Mouse (Mus musculus) cerebellum, adult 2 months (tissue): ENCODE measurements around the gene Kazn. TPM values are rescaled to one million over a fixed set of nuclear protein-coding genes. Genes with fewer than 3 reads are reported as not detected.

Experiments
- DNase-seq, 2 experiments: peaks; one replicate each; pipeline ENCODE4 v3.0.0; 2021
- H3K27ac ChIP-seq: fragments of 200-500 bp; 2 replicates; pipeline ENCODE4 v1.5.1; 2012; ENCODE audit warnings: low read length, control low read depth, inconsistent platforms; ENCODE audit not compliant: insufficient read depth
- H3K27me3 ChIP-seq: fragments of 200-500 bp; 2 replicates; pipeline ENCODE4 v1.6.1; 2012; ENCODE audit warnings: inconsistent platforms, mild to moderate bottlenecking, low read length, moderate library complexity; ENCODE audit not compliant: control insufficient read depth, insufficient read depth
- H3K4me1 ChIP-seq: fragments of 200-500 bp; 2 replicates; pipeline ENCODE4 v1.6.1; 2011; ENCODE audit warnings: low read length; ENCODE audit not compliant: control insufficient read depth, insufficient read depth
- H3K4me3 ChIP-seq: fragments of 200-500 bp; replicated peaks from 2 replicates; pipeline ENCODE3; 2011; ENCODE audit warnings: mild to moderate bottlenecking, low read depth, low read length, control low read depth; ENCODE audit not compliant: insufficient read depth
- CTCF ChIP-seq: fragments of 200-500 bp; IDR thresholded peaks from 2 replicates; pipeline ENCODE4 v1.5.1; 2011; ENCODE audit warnings: low read depth, mild to moderate bottlenecking, control low read depth, low read length, moderate library complexity, borderline replicate concordance; ENCODE audit not compliant: insufficient read depth
- POLR2A ChIP-seq: fragments of 200-500 bp; IDR thresholded peaks from 2 replicates; pipeline ENCODE4 v1.6.1; 2011; ENCODE audit warnings: low read length, control low read depth, borderline replicate concordance; ENCODE audit not compliant: insufficient read depth
- WGBS: fragments of 180-500 bp; shearing (Covaris S2); methylation state at CpG from one replicate; pipeline ENCODE4 v1.1.7; 2018; 5-methylcytosine and 5-hydroxymethylcytosine counted together
- polyA plus RNA-seq: library from polyadenylated mRNA; depleted of rRNA; stranded (reverse); fragments of >200 nt; gene quantifications from 2 replicates; pipeline ENCODE4 v1.2.3, GENCODE M21; 2012

The Kazn gene
- polyA plus RNA-seq, 1 experiment, result 75.7 TPM

DNA sequence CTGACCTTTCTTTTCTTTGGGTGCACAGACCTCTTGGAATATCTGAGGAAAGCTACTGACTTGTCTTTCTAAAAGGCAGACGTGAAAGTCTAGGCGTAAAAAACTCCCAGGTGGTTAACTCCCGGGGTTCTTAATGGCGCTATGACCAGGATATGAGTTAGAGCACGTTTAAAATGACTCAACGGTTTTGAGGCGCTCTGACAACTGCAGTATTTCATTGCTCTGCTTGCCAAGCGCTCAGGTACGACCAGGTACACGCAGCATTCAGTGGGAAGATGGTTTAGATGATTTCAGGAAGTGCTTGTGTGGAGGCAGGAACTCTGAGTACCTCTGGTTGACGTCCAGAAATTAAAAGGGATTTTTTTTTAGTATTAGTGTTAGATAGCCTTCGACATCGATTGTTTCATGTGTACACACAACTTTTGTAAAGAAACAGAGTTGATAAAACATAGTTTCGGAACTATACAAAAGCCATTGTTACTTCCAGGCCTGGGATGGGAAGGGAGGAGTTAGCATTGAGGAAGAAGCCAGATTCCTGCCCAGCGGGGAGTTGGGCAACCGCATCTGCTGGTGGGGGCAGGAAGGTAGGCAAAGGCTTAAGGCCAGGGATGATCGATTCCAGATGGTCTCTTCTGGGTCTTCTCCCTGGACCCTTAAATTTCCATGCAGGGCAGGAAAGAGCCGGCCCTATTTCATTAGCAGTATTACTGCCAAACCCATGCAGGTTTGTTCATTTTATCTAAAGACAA, 167.8 kb downstream of the Kazn start:
- 18% methylated on average over 18 of the region's 18 CpGs for WGBS
- H3K27ac ChIP-seq, result peak overlapping the region; percentile 81
- no peaks in the 10 kb centered on the region for H3K27me3 ChIP-seq
- H3K4me3 ChIP-seq, result no peak overlapping the region
- TF ChIP-seq POLR2A (no peak), CTCF (no peak)
- H3K4me1 ChIP-seq, result peaks cover 56% of the 10 kb centered on the region
- peak; percentile 82 to 84 for DNase-seq

GRCm38 (mm10) chr4:142070840-142071239, 168.4 kb downstream of the Kazn start:
- peak; percentile 50 to 57 for DNase-seq
- Histone ChIP-seq H3K4me1 (peaks cover 56% of the 10 kb centered on the region), H3K4me3 (no peak overlapping the region), H3K27ac (peak overlapping the region; percentile 64), H3K27me3 (no peaks in the 10 kb centered on the region)
- WGBS, result 24% methylated on average over 8 of the region's 8 CpGs
- TF ChIP-seq POLR2A, result no peak
- TF ChIP-seq CTCF, result no peak

DNA sequence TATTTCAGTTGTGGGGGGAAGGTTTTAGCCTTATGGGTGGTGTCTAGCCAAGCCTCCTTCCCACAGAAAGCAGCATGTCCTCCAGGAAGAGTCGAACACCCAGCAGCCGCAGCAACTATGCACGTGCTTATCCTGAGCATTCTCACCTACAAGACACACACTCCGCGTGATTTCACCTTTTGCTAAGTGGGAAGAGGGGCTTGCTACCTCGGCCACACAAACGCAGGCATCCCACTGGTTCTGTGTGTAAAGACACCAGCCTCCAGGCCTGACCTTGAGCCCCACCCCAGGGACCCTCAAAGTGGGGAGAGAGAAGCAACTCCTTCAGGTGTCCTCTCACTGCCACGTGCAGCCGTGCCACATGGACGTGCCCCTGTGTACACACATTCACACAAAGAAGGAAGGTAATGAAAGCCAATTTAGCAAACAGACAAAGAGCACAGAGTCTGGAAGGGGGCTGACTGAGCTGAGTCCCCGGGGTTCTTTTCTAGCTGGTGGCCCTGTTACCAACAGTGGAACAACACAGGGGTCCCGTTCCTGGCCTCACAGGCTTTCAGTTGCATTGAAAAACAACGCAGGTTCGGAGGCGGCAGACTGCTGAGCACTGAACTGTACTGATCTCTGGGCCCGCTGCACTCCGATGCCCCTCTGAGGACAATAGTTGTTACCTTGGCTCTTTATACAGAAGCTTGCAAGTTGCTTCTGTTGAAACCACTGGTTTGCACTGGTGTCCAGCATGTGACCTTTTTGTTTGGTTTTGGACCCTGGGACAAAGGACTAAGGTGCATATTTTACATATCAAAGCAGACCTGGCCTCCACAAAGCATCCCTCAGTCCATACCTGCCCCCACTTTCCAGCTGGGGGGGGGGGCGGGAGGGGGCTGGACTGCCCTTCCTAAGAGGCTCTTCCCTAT, 170.0 kb downstream of the Kazn start:
- 68% methylated on average over 18 of the region's 18 CpGs for WGBS
- no peak for DNase-seq
- no peaks in the 10 kb centered on the region for H3K27me3 ChIP-seq
- H3K4me1 ChIP-seq, result peaks cover 66% of the 10 kb centered on the region
- H3K27ac ChIP-seq, result no peak overlapping the region
- no peak overlapping the region for H3K4me3 ChIP-seq
- TF ChIP-seq POLR2A (no peak), CTCF (no peak)

DNA sequence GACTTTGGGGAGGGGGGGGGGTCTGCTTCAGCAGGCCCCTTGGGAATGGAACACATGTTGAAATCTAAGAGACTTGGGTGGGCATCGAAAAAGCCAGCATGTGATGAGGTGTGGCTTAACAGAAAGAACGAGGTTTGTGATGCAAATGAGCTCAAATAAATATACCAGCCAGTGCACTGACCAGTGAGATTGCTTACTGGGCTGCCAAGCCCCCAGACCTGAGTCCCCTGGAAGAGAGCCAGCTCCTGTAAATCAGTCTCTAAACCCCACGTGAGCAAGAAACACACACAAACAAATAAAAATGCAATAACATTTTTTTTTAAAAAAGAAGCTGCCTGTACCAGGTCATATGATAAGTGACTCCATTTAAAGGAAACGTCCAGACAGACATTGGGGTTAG, 172.6 kb downstream of the Kazn start:
- no peaks in the 10 kb centered on the region for H3K27me3 ChIP-seq
- H3K27ac ChIP-seq, result no peak overlapping the region
- WGBS, result 43% methylated on average over 4 of the region's 4 CpGs
- H3K4me3 ChIP-seq, result no peak overlapping the region
- TF ChIP-seq CTCF (no peak), POLR2A (no peak)
- no peak for DNase-seq
- peaks cover 63% of the 10 kb centered on the region for H3K4me1 ChIP-seq

GRCm38 (mm10) chr4:142065835-142066234, 173.4 kb downstream of the Kazn start:
- no peaks in the 10 kb centered on the region for H3K27me3 ChIP-seq
- no peak for TF ChIP-seq POLR2A
- TF ChIP-seq CTCF, result no peak
- WGBS, result 49% methylated on average over 6 of the region's 6 CpGs
- H3K27ac ChIP-seq, result peak overlapping the region; percentile 55; the same call in 1 of the 2 replicates
- no peak for DNase-seq
- peaks cover 65% of the 10 kb centered on the region for H3K4me1 ChIP-seq
- H3K4me3 ChIP-seq, result no peak overlapping the region

DNA sequence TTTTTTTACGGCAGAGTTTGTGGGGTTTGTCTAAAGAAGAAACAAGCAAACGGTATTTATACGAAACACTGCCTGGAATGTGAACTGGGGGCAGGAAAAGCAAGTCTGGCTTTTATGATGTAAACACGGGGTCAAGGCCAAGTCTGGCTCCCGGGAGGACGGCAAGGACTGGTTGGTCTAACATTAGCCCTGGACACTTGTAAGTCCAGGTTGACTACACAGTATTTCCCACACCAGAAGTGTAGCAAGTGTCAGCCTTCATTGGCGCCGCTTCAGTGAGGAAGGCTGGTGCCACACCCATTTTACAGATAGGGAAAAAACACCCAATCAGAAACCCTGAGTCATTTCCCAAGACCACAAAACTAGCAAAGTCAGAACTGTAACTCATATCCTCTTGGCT, 173.9 kb downstream of the Kazn start:
- 63% methylated on average over 8 of the region's 8 CpGs for WGBS
- no peak for TF ChIP-seq CTCF
- no peak for TF ChIP-seq POLR2A
- H3K4me3 ChIP-seq, result no peak overlapping the region
- H3K4me1 ChIP-seq, result peaks cover 66% of the 10 kb centered on the region
- peak overlapping the region; percentile 16; the same call in 1 of the 2 replicates for H3K27ac ChIP-seq
- no peak for DNase-seq
- no peaks in the 10 kb centered on the region for H3K27me3 ChIP-seq

DNA sequence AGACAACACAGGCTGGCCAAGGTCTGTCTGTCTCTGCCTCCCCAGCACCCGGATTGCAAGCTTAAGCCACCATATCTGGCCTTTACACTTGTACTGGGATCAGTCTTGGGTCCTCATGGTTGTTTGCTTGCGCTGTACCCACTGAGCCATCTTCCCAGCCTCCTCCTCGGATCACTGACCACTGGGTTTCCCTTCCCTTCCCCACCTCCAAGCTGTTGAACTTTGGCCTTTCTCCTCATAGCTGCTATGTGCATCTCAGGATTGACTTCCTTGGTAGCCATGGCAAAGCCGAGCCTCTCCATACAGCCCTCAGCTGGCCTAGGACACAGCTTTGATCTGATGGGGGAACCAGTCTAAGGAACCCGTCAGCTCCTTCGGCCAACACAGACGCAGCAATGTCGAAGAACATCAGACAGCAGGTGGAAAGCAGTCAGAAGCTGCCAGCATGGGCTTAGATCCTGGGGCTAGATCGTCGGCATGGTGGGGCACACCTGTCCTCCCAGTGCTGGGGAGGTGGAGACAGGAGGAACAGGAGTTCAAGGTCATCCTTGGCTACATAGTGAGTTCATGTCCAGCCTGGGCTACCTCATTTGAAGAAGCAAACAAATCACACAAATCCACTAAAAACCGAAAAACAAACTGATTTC, 174.5 kb downstream of the Kazn start:
- DNase-seq, result no peak
- TF ChIP-seq POLR2A (no peak), CTCF (no peak)
- H3K27me3 ChIP-seq, result no peaks in the 10 kb centered on the region
- no peak overlapping the region for H3K27ac ChIP-seq
- H3K4me3 ChIP-seq, result no peak overlapping the region
- H3K4me1 ChIP-seq, result peaks cover 71% of the 10 kb centered on the region
- 66% methylated on average over 11 of the region's 11 CpGs for WGBS
